Mouse (Mus musculus) brain, adult 2 months (tissue): Measurements from ENCODE around the gene Fez1.

ENCODE experiments used
- DNase-seq: peaks from one replicate; pipeline ENCODE4 v3.0.0; 2011; ENCODE audit warnings: low read depth, low spot score

Fez1 gene

DNA sequence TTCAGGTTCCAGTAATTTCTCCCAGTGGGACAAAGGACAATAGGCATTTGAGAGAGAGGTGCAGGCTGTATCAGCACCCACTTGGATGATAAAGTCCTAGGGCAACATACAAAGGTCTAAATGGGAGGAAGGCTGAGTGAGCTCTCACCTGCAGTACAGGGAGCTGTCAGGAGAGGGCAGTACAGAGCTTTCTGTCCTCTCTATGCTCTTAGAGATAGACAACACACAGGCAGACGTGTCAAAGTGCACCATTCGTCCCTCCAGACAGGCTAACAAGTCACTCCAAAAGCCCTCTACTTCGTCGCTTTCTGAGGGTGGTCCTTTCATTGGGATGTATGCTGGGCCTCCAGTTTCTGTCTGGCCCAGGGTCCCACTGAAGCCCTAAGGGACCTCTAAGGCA lies 68.9 kb downstream of the Fez1 start:
- DNase-seq, result peak; percentile 69

DNA sequence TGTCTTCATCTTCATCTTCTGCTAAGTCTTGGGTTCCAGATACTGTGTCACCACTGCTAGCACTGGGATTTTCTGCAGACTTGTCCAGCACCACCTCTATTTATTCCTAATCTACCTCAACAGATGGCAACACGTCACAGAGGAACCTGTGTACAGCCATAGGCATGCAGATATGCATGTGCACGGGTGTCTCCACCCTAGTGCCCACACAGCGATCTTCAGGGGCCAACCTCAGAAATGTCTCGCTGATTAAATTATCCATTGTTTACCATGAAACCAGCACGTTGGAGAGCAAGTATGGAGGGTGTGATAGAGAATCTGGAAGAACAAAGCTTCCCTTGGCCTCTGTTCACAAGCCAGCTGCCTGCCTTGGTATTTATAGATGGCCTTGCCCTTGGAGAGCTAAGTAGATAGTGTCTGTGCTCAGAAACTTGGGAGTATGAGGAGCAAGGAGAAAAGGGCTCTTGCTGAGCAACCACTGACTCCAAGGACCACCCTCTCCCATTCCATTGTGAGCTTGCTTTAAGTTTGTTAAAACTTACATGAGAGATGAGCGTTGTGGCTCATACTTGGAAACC lies 71.8 kb downstream of the Fez1 start:
- no peak for DNase-seq

DNA sequence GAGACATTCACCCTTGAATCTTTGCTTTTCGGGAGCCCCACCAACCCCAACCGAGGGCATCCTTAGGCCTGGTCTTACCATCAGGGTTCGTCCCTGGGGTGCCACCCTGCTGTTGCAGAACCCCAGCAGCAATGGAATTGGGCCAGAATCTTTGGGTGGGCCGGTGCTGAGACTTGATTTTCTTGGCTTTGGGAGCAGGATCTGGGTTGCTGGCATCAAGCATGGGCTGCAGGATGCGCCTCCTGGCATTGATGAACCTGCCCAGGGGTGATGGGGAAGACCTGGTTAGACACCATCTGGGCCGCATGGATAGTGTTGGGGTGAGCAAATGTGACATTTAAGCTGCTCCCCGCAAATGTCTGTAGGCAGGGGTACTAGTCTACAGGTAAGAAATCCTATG lies 72.6 kb downstream of the Fez1 start:
- DNase-seq, result no peak

DNA sequence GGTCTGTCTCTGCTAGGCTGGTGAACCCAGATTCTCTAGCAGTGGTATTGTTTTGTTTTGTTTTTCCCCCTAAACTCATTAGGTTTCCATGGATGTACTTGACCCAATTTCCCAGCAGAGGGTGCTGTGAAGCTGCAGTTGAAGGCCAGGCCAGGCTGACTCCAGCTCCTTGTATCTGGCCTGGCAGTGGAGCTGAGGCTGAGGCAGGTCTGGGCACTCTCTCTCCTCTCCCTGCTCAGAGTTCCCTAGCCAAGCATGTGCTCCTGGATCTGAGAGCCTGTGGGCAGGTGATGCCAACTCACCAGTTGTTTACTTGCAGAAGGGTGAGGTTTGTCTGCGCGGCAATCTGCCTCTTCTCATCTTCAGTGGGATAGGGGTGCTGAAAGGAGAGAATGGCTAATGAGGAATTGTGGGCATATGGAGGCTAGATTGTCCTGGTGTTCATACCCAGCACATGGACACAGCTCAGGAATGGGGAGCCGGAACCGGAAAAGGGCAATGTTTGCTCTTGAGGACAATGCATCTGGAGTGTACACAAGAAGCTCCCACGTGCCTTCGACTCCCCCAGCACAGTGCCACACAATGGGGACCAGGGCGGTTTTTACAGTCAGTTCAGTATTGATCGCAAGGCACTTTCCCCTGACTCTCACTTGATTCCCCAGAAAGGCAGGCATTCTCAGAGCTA lies 73.5 kb downstream of the Fez1 start:
- DNase-seq, result peak; percentile 93

DNA sequence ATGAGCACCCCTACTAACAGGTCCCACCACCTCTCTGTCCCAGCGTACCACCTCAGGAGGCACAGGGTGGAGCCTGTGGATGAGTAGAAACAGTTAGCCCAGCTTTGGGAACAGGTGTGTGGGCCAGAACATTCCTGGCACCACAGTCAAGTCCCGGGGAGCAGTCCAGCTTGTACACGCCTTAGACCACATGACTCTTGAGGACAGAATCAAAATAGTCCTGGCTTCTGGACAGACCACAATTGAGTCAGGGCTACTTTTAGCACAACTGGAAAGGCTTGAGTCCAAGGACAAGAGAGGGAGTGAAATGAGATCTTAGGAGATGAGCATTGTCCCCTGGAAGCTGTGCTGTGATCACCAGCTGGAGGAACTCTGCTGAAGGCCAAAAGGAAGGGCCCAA lies 76.9 kb downstream of the Fez1 start:
- peak; percentile 67 for DNase-seq

DNA sequence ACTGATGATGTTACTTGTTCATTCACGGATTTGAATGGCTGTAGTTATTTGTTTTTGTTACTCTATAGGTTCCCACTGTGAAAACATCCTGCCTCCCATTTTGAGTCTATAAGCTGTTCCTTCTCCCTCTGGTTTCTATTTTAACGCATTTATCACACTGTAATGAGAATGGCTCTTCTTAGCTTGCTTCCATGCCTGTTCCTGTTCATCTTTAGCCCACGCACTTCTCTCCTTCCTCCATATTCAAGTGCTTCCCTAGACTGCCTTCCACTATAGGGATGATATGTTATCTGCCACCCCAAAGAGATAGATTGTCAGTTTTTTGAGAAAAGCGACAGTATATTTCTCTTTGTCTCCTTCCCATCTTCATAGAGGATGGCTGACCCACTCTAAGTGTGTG lies 78.8 kb downstream of the Fez1 start:
- DNase-seq, result peak; percentile 72

DNA sequence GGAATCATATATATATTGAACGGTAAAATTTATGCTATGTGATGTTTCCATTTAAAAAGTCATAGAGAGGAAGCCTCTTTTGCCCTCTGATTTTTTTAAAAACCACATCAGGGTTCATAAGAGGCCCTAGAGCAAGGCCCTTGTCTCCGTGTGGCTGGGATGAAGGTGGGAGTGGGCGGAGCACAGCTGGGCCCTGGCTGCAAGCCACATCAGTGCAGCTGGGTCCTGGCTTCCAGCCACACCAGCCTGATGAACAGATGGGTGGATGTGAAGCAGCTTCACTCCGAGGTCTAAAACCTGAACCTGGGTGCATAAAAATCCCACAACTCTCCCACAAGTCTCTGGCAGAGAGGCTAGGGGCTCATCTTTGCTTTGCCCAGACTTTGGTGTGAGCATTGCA lies 83.8 kb downstream of the Fez1 start:
- no peak for DNase-seq

DNA sequence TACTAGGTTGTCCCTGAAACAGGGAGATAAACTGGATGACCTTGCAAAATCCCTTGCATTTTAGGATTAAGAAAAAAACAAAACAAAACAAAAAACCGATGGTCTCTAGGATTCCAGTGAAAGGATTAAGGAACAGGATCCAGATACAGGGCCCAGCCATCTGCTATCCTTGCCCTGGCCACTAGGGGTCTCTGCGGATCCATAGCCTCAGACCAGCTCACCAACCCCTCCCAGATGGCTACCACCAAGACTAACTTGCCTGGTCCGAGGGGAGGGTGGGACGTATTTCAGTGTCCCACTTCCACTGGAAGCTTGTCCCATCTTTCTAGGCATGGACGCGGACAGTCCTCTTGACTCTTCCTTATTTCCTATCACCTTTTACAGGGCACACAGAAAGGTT lies 94.7 kb downstream of the Fez1 start:
- DNase-seq, result peak; percentile 90

DNA sequence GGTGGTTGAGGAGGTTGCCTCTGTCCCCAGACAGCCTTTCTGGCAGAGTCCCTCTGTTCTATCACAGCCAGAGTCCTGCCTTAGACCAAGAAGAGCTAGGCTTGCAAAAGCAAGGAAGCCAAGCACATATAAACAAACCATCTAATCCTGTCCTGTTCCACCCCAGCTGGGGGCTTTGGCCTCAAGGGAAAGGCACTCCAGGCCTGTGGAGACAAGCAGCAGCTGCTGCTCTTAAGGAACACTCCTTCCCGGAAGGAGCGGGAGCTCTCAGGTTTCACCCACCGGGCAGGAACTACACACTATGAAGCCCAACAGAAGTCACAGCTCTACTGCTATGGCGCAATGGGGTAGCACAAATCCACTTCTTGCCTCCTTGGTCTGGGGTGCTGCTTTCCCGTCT lies 95.3 kb downstream of the Fez1 start:
- DNase-seq, result no peak

DNA sequence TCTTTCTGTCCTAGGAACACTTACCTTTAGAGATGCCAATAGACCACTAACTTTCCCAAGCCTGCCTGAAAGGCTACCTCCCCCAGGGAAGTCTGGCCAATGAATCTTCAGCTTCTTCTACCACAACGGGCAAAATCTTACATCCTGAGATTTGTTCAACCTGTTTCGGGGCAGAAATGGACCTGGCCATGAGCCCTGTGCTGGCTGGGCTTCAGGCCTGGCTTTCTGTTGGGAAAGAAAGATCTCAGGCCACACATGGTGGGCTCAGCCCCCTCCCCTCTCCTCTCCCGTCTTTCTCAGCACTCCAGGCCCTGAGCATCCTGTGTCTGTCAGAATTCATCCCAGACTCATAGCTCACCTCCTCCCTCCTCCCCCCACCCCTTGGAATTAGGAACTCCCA lies 96.9 kb downstream of the Fez1 start:
- DNase-seq, result no peak

DNA sequence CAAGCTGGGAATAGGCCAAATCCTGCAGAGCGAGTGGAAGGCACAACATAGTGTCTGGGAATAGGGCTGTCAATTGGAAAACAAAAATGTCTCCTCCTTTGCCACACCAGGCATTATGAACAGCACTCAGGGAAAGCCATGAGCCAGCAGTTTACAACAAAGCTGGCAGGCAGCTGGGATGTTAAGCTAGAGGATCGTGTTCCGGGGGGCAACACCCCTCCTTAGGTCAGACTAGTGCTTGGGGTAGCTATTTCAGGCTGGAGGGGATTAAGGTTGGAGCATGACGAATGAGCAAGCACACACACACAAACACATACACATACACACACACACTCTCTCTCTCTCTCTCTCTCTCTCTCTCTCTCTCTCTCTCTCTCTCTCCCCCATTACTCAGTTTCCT lies 97.8 kb downstream of the Fez1 start:
- DNase-seq, result no peak

DNA sequence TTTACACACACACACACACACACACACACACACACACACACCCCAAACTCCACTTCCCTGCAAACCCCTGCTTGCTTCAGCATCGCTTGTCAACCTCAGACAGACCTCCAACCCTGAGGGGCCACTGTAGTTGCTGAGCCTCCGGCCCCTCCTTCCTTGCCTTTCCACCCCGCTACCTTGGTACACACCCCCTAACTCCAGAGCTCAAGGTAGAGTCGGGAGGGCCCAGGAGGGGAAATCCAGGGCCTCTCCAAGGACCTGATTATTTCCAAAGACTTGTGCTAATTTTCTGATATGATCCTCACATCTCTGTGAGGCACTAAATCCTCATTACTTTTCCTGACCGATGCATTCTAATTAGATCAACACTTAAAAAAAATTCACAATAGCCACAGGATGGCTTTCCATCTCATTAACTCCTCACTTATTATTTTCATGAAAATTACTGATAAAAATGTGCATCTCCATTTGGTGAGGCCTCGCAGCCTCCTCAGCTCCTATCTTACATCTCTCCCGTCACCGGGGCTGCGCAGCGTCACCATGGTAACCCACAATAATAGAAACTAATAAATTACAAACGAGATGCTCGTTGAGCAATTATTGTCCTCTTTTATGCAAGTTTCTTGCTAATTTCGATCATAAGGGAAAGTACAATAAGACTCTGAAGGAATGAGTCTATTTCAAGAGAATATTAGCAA lies 100.2 kb downstream of the Fez1 start:
- peak; percentile 69 for DNase-seq

DNA sequence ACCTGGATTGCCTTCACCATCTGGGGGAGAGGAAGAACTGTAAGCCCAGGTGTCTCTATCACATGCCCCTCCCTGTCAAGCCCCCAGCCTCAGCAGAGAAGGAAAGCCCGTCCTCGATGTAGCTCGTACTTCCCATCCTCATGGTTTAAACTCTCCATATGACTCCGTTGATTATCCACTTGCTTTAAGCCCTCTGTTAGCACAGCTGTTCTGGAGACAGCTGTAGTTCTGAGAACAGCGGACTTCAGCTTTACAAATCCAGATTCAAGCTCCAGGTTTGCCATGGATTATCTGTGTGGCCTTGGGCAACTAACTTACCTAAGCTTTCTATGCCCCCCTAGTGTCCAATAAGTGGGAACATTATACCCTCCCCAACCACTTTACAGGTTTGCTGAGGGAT lies 102.1 kb downstream of the Fez1 start:
- DNase-seq, result no peak
